Mouse (Mus musculus) E14TG2a.4 (cell line): ENCODE results near the gene Armc9.

Experiments
- CTCF ChIP-seq: conservative IDR thresholded peaks from 2 replicates; pipeline ENCODE4 v1.5.1; 2014; ENCODE audit warnings: low read length
- NANOG ChIP-seq: IDR thresholded peaks from 2 replicates; pipeline ENCODE4 v1.6.1; 2014; ENCODE audit warnings: borderline replicate concordance, low read length, mixed read lengths

DNA sequence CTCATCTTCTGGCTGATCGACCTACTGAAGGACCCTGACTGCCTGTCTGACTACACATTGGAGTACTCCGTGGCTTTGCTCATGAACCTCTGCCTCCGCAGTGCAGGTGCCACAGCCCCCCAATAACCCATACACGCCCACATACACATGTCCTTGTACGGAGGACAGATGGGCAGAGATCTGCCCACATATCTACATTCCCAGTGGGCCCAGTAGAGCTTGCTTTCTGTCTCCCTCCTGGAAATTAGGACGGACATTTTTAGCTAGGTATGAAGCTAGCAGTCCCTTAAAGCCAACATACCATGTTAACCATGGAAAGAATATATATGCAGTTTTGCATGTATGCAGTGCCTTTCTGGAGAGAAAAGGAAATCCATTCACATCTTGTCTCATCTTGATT, 43.7 kb downstream of the Armc9 start:
- no peak for TF ChIP-seq CTCF
- TF ChIP-seq NANOG = no peak
